Mouse (Mus musculus): ENCODE measurements around the gene Muc3. TPM values are rescaled to one million over a fixed set of nuclear protein-coding genes. Genes with fewer than 3 reads are reported as not detected.

Gene Muc3
- polyA plus RNA-seq, 1 experiment from 2014 or later = 0.24 TPM

DNA sequence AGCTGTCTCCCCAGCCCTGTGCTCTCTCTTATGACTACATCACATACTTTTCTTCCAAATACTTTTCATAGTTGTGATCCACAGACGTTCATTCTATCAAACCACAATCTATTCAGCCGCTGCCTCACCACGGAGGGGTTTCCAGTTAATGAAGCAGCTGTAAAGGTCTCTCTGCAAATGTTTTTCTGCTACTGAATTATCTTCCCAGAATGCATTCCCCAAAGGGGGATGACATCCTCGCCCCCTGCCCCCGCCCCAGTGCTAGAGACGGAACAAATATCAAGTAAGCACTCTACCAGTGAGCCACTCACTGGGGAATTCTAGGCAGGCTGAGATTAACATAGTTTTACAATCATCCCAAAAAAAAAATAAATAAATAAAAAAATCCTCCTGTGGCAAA, 41.0 kb downstream of the Muc3 start:
- WGBS = 56% methylated on average over 6 of the region's 6 CpGs
- no peaks in the 10 kb centered on the region for H3K4me1 ChIP-seq (replicated peaks; ENCODE audit: insufficient read depth, low read length)
- no peak overlapping the region for H3K4me3 ChIP-seq (replicated peaks; ENCODE audit: low read depth, low read length)
- H3K36me3 ChIP-seq (ENCODE audit: insufficient read depth, low read length) = peaks cover 8% of the 10 kb centered on the region; the same call in 1 of the 2 replicates
- no peaks in the 10 kb centered on the region for H3K27me3 ChIP-seq (ENCODE audit: insufficient read depth, low read length)
- no peak overlapping the region for H3K27ac ChIP-seq
- no peak for TF ChIP-seq CTCF (IDR thresholded peaks at IDR 0.05; ENCODE audit: low read depth)
- ATAC-seq (replicated peaks; ENCODE audit: low FRiP score, low read depth) (no peak), DNase-seq (ENCODE audit: low spot score) (no peak)
- no peaks in the 10 kb centered on the region for H3K9me3 ChIP-seq (replicated peaks; ENCODE audit: low read length)
- H3K9ac ChIP-seq (ENCODE audit: low read depth, low read length) = no peak overlapping the region
- H3K4me2 ChIP-seq (ENCODE audit: low read length) = no peak overlapping the region

DNA sequence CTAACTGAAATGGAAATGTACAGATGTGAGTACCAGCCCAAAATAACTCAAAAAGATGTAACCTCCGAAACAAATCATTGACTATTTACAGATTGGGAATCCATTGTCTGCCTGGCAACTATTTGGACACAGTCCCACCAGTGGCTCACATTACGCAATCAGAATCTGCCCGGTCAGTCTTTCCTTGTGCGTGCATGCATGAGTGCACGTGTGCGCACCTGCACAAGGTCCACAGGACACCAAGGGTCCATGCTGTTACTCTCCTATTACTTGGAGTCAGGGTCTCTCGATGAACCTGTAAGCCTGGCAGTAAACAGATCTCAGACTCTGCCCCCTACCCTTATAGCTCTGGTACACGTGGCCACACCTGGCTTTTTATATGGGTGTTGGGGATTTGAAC, 41.5 kb downstream of the Muc3 start:
- Histone ChIP-seq H3K4me3 (replicated peaks; ENCODE audit: low read depth, low read length) (no peak overlapping the region), H3K4me2 (ENCODE audit: low read length) (no peak overlapping the region), H3K27me3 (ENCODE audit: insufficient read depth, low read length) (no peaks in the 10 kb centered on the region), H3K27ac (no peak overlapping the region), H3K9me3 (replicated peaks; ENCODE audit: low read length) (no peaks in the 10 kb centered on the region), H3K36me3 (ENCODE audit: insufficient read depth, low read length) (peaks cover 3% of the 10 kb centered on the region; the same call in 1 of the 2 replicates), H3K4me1 (replicated peaks; ENCODE audit: insufficient read depth, low read length) (no peaks in the 10 kb centered on the region), H3K9ac (ENCODE audit: low read depth, low read length) (no peak overlapping the region)
- DNase-seq (ENCODE audit: low spot score) (no peak), ATAC-seq (replicated peaks; ENCODE audit: low FRiP score, low read depth) (no peak)
- 55% methylated on average over 8 of the region's 8 CpGs for WGBS
- no peak for TF ChIP-seq CTCF (IDR thresholded peaks at IDR 0.05; ENCODE audit: low read depth)

DNA sequence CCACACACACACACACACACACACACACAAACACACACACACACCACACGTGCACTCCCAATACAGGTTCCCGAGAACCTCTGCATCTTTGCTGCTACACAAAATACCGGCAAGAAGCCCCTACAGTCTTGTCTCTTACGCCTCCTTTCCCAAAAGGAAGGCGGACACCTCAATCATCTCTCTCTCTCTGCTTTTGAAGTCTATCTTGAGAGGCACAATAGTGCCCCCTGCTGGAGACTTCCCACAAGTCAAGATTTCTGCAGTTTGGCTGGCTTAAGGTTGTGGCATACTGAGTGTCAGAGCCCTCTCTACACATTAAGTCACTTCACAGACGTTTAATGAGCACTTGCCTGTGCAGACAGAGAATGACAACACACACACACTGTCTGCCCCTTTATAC, 42.1 kb downstream of the Muc3 start:
- Histone ChIP-seq H3K9ac (ENCODE audit: low read depth, low read length) (no peak overlapping the region), H3K36me3 (ENCODE audit: insufficient read depth, low read length) (no peaks in the 10 kb centered on the region), H3K4me2 (ENCODE audit: low read length) (no peak overlapping the region), H3K9me3 (replicated peaks; ENCODE audit: low read length) (no peaks in the 10 kb centered on the region), H3K27ac (no peak overlapping the region), H3K4me3 (replicated peaks; ENCODE audit: low read depth, low read length) (no peak overlapping the region), H3K27me3 (ENCODE audit: insufficient read depth, low read length) (no peaks in the 10 kb centered on the region), H3K4me1 (replicated peaks; ENCODE audit: insufficient read depth, low read length) (no peaks in the 10 kb centered on the region)
- no peak for ATAC-seq (replicated peaks; ENCODE audit: low FRiP score, low read depth)
- peak; percentile 92 for DNase-seq (ENCODE audit: low spot score)
- peak; percentile 90 for TF ChIP-seq CTCF (IDR thresholded peaks at IDR 0.05; ENCODE audit: low read depth)
- 4% methylated on average over 6 of the region's 6 CpGs for WGBS

DNA sequence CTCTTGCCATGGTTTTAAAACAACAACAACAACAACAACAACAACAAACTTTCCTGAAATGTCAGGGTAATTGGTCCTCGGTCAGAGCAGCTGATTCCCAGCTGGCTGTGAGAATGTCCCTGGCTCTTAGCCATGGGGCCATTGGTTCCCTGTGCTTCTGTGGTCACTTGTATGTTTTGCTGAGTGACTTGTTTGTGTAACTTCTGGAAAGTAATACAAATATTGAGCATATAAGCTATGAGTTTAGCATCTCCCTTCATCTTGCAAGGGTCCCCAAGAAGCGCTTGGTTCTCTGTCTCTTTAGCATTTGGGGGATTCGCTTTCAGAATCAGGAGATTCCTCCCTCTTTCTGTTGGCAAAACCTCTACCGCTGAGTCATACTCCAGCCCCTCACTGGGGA, 42.7 kb downstream of the Muc3 start:
- WGBS = 71% methylated on average over 4 of the region's 4 CpGs
- Histone ChIP-seq H3K27me3 (ENCODE audit: insufficient read depth, low read length) (no peaks in the 10 kb centered on the region), H3K4me3 (replicated peaks; ENCODE audit: low read depth, low read length) (no peak overlapping the region), H3K4me2 (ENCODE audit: low read length) (no peak overlapping the region), H3K4me1 (replicated peaks; ENCODE audit: insufficient read depth, low read length) (no peaks in the 10 kb centered on the region), H3K27ac (no peak overlapping the region), H3K9me3 (replicated peaks; ENCODE audit: low read length) (no peaks in the 10 kb centered on the region), H3K36me3 (ENCODE audit: insufficient read depth, low read length) (no peaks in the 10 kb centered on the region), H3K9ac (ENCODE audit: low read depth, low read length) (no peak overlapping the region)
- DNase-seq (ENCODE audit: low spot score) (no peak), ATAC-seq (replicated peaks; ENCODE audit: low FRiP score, low read depth) (no peak)
- TF ChIP-seq CTCF (IDR thresholded peaks at IDR 0.05; ENCODE audit: low read depth) = no peak

DNA sequence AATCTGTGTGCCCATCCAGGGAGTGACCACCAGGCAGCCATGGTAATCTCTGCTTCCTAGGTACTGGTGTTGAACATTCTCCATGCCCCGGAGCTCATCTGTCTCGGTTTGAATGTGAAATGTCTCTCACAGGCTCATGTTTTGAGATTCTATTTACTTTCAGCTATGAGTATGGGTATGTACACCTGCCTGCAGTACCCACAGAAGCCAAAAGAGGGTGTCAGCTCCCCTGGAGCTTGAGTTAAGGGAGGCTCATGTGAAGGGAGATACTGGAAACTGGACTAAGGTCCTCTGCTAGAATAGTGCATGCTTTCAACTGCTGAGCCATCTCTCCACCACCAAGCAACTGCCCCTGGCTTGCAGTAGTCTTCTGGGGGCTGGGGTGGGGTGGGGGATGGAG, 45.2 kb downstream of the Muc3 start:
- Histone ChIP-seq H3K27me3 (ENCODE audit: insufficient read depth, low read length) (no peaks in the 10 kb centered on the region), H3K27ac (no peak overlapping the region), H3K9me3 (replicated peaks; ENCODE audit: low read length) (no peaks in the 10 kb centered on the region), H3K9ac (ENCODE audit: low read depth, low read length) (no peak overlapping the region), H3K4me1 (replicated peaks; ENCODE audit: insufficient read depth, low read length) (no peaks in the 10 kb centered on the region), H3K36me3 (ENCODE audit: insufficient read depth, low read length) (no peaks in the 10 kb centered on the region), H3K4me2 (ENCODE audit: low read length) (no peak overlapping the region), H3K4me3 (replicated peaks; ENCODE audit: low read depth, low read length) (no peak overlapping the region)
- no peak for DNase-seq (ENCODE audit: low spot score)
- no peak for ATAC-seq (replicated peaks; ENCODE audit: low FRiP score, low read depth)
- 0 out of 2 replicates have a peak, but pooled peaks have one; percentile 4 for TF ChIP-seq CTCF (IDR thresholded peaks at IDR 0.05; ENCODE audit: low read depth)
- 95% methylated on average over 2 of the region's 2 CpGs for WGBS

DNA sequence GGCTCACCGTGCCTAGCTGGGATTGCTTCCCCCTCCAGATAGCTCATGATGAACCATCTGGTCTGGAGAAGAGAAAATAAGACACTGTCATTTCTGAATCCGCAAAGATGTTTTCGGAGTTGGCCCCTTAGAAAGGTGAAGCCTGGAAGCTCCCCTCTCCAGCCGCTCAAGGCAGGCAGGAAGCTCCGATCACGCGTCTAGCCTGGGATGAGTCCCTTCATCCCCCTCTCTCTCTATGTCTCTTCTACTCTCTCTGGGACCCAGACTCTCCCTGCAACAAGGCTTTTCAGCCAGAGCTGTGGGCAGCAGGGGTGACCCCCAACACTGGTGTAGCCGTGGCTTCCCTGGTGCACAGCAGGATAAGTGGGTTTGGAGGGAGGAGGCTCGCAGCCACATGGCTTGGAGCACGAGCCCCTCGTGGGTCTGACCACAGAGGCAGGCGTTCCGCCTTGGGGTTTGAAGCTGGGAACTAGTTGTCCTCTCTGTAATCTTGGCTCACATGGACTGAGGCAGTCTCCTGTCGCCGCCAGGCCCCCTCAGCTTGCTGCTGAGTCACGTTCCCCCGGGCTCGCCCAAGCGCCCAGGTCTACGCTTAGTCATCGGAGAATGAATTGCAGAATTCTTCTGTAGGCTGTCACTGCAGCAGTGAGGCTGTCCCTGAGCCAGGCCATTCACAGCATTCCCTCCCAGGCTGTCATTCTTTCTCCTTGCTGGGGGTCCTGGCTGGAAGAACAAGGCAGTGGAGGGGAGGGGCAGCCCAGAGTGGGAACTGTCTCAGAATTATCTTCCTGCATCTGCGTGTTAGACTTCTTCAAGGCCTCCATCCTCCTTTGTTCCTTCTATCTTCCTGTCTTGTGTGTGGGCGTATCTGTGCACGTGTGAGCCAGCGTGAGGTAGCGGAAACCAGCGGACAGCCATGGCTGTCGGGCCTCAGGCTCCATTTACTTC, 46.3 kb downstream of the Muc3 start:
- Histone ChIP-seq H3K4me3 (replicated peaks; ENCODE audit: low read depth, low read length) (no peak overlapping the region), H3K9ac (ENCODE audit: low read depth, low read length) (no peak overlapping the region), H3K27ac (no peak overlapping the region), H3K27me3 (ENCODE audit: insufficient read depth, low read length) (no peaks in the 10 kb centered on the region), H3K9me3 (replicated peaks; ENCODE audit: low read length) (no peaks in the 10 kb centered on the region), H3K4me2 (ENCODE audit: low read length) (no peak overlapping the region), H3K4me1 (replicated peaks; ENCODE audit: insufficient read depth, low read length) (no peaks in the 10 kb centered on the region), H3K36me3 (ENCODE audit: insufficient read depth, low read length) (no peaks in the 10 kb centered on the region)
- no peak; the same call in 1 of the 2 replicates for ATAC-seq (replicated peaks; ENCODE audit: low FRiP score, low read depth)
- DNase-seq (ENCODE audit: low spot score) = no peak
- 60% methylated on average over 28 of the region's 28 CpGs for WGBS
- no peak for TF ChIP-seq CTCF (IDR thresholded peaks at IDR 0.05; ENCODE audit: low read depth)

Data from kidney, postnatal 0 days (tissue).